Mouse (Mus musculus) cerebellum, adult 9-11 months (tissue): ENCODE measurements around the gene Qrich2.

Experiments
- DNase-seq: peaks from one replicate; pipeline ENCODE4 v3.0.0; 2022

Gene Qrich2

DNA sequence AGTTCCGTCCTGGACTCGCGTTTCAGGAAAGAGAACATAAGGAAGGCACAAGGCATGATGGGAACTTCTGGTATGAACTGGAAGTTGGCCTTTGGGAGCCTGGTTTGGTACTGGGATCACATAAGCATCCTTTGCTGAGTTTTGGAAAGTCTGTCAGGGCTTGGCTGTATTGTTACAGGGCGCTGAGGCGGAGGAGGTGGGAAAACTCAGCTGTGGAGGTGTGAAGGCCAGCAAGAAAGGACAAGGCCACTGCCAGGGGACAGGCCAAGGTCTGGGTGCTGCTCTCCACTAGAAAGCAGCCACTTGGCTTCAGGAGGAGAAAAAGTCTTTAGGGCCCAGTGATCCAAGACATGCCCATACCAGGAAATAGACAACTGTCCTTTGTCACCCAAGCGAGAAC is 22.7 kb downstream of the Qrich2 start:
- DNase-seq = no peak

- DNase-seq = no peak
Observed at GRCm38 (mm10) chr11:116442867-116443177, 23.2 kb downstream of the Qrich2 start.

DNA sequence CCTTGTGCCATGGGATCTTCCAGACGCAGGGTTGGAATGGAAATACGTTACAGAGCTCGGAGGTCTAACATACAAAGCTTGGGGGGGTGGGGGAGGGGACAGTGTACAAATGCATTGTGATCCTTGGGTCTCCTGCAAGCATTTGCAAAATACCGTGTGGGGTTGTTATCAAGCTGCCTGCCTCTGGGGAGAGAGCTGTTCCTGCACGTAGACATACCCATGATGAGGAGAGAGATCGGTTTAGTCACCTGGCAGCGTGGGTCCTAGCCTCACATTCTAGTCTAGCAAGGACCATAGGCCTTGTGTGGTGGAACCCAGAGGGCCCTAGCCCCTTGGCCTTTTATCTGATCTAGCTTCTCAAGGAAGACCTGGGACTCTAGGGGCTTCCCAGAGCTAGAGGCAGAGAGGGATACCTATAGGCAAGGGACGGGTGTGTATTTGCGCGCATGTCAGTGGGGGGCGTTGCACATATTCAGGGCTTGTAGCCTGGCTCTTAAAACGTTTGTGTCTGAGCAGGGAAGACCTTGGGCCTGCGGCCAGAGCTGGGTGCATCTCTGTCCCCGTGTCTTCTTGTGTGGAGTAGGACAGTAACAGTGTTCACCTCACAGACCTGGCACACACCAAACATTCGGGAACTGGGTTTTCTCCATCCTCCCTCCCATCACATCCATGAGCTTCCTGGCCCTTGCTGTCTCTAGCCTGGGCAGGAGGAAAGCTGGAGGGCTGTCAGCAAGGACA is 23.7 kb downstream of the Qrich2 start:
- DNase-seq = no peak

DNA sequence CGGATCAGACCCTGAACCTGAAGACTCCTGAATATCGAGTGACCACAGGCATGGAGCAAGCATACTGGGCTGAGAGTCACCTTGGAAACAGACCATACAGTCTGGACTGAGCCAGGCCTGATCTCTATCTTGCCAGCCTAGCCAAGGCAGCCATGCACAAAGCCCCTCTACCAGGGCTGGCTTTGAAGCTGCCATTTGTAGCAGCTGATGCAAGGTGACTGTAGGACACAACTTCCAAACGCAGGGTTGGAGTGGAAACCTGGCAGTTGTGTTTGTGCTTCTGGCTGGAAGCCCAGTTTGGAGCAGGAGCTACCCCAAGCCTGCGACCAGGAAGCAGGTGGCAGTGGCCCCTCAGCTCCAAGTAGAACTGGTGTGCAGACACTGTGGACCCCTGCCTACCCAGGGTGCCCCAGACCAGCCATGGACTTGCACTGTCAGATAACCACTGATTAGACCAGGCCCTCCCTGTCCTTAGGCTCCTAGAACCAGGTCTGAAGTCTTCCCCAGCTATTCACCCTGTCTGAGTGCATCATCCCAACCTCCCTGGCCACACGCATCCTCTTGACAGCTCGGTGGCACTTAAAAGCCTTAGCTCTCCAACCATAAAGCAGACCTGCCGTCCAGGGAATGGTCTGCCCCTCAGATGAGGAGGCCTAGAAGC is 25.5 kb downstream of the Qrich2 start:
- no peak for DNase-seq

GRCm38 (mm10) chr11:116439269-116440240 is 26.5 kb downstream of the Qrich2 start:
- DNase-seq = no peak

DNA sequence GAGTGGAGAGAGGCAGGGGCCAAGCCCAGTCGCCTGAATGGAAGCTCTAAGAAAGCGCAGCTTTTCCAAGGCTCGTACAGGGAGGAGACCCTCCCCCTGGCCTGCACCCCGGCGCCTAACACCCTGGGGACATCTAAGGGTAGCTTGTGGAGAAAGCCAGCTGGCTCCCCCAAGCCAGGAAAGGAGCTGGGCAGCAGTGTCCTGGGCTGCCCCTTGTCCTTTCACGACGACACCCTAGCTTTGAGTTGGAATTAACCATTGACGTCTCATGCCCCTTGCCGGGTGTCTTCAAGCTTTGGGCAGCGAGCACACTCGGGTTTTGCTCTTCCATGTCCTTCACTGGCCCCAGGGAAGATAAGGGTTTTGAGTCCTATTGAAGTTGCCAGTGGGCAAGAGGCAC is 28.5 kb downstream of the Qrich2 start:
- no peak for DNase-seq

GRCm38 (mm10) chr11:116436725-116437331 is 29.2 kb downstream of the Qrich2 start:
- DNase-seq = peak; percentile 28

GRCm38 (mm10) chr11:116435992-116436724 is 29.9 kb downstream of the Qrich2 start:
- DNase-seq = no peak

GRCm38 (mm10) chr11:116434967-116435752 is 30.9 kb downstream of the Qrich2 start:
- no peak for DNase-seq

- peak; percentile 59 for DNase-seq
Observed at GRCm38 (mm10) chr11:116434287-116434966, 31.6 kb downstream of the Qrich2 start.

DNA sequence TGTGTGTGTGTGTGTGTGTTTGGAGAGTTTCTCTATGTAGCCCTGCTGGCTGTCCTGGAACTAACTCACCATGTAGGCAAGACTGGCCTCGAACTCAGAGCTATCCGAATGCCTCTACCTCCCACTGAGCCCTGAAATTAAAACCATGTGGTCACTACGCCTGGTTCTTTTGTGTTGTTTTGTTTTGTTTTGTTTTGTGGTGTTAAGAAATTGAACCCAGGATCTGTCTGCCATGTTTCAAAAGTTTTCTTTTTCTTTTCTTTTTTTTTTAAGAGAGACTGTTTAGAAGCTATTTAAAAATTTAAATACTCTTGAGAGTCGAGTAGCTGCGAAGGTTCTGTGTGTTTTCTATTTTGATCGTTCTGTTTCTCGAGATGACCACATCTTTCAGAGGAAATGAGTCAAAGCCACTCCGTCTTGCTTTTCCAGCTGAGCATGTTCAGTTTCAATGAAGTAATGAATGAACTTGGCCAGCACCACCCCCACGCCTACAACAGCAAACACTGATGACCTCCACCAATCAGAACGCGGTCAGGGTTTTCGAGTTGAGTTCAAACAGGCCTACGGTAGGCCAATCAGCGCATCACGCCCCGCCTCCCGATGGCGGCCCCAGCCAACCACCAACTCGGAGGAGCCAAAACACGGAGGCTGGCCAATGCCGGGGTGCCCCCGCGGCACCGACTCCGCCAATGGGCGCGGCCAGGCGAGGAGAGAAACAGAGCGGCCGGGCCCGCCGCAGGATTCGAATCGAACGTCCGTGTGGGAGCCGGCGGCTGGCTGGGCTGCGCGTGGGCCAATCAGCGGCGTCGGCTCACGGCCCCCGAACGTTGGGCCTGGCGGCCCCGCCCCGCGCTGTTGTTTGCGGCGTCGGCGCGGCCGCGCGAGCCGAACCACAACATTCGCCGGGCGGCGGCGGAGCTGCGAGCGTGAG is 32.4 kb downstream of the Qrich2 start, which contains the start of gene Ubald2:
Ubald2 (plus strand) TSS at position 739 of the 931 bp plus-strand sequence.
- peak; percentile 100 for DNase-seq

GRCm38 (mm10) chr11:116432593-116433355 is 33.3 kb downstream of the Qrich2 start:
- DNase-seq = no peak

DNA sequence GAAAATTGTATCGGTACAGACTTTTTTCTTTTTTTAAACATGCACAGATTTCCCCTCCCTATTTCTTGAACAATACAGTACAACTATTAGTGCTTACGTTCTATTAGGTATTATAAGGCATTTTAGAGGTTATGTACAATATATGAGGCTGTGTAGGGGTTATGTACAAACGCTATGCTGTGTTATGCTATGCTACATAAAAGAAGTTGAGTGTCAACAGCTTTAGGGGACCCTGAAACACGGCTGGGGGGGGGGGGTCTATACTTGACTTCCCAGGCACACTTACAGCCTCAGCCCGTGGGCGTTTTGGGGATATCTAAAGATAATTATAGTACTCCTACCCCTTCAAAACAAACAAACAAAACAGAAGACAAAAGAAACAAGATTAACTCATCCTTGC is 33.9 kb downstream of the Qrich2 start:
- no peak for DNase-seq

- DNase-seq = no peak
Observed at GRCm38 (mm10) chr11:116431428-116432077, 34.5 kb downstream of the Qrich2 start.

DNA sequence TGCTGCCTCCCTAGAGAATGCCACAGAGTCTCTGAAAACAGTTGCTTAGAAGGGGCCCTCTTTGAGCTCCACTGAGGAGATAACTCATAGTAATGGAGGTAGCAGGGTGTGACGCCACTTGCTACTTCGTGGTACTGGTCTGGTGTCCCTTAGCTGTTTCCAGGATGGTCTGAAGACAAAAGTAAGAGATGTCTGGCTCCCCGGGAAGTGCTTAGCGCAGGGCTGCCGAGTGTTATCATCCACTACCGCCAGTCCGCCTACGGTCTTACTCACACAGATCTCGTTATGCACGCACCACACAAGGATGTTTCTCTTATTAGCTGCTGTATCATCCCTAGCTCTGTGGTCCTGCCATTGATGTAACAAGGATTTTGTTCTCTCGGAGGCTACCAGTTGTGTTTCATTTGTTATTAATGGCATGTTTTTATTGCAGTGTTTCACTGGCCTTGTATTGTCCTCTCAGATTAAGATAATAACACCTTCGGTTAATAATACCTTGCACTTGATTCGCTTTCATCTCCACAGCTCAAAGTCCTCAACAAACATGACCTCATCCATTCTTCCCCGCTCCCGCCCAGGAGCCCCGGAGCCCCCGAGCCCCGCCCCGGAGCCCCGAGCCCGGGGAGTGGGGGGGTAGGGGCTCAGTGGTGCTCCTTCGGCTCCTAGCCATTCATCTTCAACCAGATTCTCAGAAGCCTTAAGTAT is 35.2 kb downstream of the Qrich2 start:
- no peak for DNase-seq

DNA sequence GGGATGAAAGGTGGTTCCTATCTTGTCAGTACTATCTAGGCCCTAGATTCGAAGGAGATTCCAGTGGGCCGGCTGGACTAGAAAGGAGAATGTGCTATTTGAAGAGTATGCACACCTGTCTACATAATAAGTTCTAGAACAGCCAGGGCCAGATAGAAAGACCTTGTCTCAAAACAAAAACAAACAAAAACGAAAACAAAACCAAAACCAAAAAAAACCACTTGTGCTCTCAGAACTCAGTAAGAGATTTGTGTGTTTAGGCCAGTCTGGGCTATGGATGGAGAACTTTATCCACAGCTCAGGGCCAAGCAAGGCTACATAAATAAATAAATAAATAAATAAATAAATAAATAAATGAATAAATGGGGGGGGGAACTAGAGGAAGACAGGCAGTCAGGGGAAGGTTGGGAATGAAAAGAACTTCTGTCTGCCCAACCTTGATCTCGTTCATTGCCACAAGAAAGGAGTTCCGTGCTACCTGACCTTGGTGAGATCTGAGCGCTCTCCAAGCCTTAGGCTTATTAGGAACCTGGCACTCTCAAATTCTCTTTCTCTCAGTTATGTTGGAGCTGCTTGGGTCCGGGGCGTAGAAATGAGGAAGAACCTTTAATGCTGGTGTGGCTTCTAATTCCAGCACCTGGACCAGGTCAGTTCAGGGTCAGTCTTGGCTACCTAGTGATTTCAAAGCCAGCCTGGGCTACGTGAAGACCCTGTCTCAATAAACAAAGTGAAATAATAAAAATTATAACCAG is 36.0 kb downstream of the Qrich2 start:
- no peak for DNase-seq
